Mouse (Mus musculus) adrenal gland, postnatal 36 days (tissue): ENCODE results near the gene Ywhab. TPM values are rescaled to one million over a fixed set of nuclear protein-coding genes. Genes with fewer than 3 reads are reported as not detected.

Experiments
- DNase-seq, 2 experiments: peaks; one replicate each; pipeline ENCODE4 v3.0.0; 2021; ENCODE audit warnings: mixed read lengths in 1 of 2
- long read RNA-seq, 2 experiments: library from polyadenylated mRNA; stranded (forward); transcript quantifications; one replicate each; pipeline ENCODE4 v2.0.0; 2021; ENCODE audit warnings: borderline sequencing depth in 2 of 2
- total RNA-seq, 2 experiments: library from RNA; stranded (reverse); gene quantifications; 2 replicates each; pipeline ENCODE4 v1.2.3; 2021

Ywhab gene
- 100 to 1,000 TPM; 264 to 302 TPM for total RNA-seq
- long read RNA-seq, experiment 1, transcript Ywhab-201 (6 exons, 3,013 nt), result major isoform, 229 of 357 reads
- long read RNA-seq, experiment 1, partial matches to known transcripts, result 41 of 357 reads
- long read RNA-seq, experiment 1, other reads (novel, unspliced or antisense), result 87 of 357 reads
- long read RNA-seq, experiment 2, transcript Ywhab-201 (6 exons, 3,013 nt), result major isoform, 124 of 149 reads
- long read RNA-seq, experiment 2, partial matches to known transcripts, result 2 of 149 reads
- long read RNA-seq, experiment 2, other reads (novel, unspliced or antisense), result 23 of 149 reads

DNA sequence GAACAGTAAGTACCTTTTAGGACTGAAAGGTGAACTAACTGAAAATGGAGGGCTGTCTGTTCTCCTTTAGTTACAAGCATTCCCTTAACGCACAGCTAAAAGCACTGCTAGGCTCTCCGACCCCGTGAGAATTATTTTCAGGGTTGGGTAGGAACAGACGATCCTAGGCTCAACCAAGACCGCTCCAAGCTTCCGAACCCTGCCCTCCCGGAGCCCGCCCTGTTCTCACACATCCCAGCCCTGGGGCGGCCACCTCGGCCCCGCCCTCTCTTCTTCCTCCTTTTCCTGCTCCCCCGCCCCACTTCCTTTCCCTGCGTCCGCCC is at the start of gene Ywhab:
Ywhab (plus strand) TSS at position 307 of the 323 bp plus-strand sequence.
- DNase-seq, result no peak

DNA sequence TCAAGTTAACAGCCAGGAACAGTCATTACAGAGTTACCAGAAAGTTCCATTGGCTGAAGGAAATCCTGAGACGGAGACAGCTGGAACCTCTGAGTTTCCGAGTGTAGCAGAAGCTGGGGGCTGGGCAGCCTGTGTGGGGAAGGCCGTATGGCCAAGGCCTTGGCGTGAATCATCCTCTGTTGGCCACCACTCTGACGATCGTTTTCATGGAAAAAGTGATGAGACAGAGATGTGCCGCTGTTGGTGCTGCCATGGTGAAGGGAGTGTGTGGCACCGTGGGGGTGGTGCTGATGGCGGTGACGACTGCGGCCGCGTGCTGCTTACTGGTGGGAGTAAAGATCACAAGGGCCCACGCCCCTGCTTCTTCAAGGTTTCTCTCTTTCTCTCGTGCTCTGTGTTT is 48.5 kb upstream of the Ywhab start:
- DNase-seq, result peak; percentile 92

DNA sequence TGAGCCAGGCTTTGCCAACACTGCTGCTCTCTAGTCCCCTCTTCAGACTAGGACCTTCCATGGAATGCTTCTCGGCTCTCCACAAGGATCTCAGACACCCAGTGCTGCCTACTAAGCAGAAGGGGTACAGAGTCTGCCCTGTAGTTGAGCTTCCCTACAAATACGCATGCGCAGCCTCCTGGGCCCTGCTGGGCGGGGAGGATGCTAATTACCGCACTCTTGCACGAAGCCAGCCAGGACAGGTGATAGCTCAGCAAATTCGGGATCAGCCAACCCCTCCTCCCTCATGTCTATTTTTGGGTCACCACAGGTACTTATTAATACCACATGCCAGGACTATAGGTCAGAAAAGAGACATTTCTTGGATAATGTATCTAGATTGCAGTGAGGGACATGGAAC is 46.8 kb upstream of the Ywhab start:
- DNase-seq, result no peak

DNA sequence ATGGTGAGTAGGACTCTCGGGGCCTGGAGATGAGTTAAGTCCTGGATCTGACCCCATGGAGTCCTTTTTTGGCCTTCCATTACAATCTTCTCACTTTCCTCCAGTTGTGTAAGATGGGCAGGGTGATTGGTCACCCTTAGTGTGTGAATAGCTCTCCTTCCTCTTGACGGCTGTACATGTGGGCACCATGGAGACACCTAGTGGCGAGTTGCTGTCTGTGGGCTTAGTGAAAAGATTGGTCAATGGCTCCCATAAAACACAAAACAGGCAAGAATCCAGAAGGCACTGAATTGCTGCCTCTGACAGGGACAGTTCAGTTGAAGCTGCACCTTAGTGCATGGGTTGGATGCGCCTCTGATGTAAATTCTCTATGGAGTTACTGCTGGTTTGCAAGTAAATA is 43.0 kb upstream of the Ywhab start:
- peak; percentile 80 to 81 for DNase-seq

DNA sequence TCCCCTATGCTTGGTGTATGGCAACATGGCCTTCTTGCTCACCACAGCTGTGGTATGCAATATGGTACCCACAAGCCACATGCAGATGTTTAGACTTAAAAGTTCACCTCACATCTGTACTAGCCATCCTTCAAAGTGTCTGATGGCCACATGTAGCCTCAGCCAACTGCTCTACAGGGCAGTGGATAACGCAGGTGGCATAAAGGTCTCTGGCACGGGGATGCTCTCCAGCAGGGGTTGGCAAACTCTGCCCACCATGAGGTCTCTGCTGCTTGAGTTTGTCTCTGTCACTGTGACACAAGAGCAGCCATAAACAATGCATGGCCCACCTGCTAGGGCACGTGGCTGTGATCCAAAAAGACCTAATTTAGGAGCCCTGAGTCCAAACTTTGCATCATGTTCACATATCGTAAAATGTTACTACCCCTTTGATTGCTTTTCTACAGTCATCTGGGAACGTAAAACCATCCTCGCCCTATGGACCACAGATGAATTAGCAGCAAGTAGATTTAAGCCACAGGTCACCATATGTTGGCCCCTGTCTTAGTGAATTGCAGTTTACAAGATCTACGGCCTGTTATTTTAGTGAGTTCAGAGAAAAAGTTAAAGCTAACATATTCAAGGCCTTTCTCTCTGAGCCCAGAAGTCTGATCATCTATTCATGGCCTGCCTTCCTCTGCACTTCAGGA is 41.0 kb upstream of the Ywhab start:
- DNase-seq, result no peak

DNA sequence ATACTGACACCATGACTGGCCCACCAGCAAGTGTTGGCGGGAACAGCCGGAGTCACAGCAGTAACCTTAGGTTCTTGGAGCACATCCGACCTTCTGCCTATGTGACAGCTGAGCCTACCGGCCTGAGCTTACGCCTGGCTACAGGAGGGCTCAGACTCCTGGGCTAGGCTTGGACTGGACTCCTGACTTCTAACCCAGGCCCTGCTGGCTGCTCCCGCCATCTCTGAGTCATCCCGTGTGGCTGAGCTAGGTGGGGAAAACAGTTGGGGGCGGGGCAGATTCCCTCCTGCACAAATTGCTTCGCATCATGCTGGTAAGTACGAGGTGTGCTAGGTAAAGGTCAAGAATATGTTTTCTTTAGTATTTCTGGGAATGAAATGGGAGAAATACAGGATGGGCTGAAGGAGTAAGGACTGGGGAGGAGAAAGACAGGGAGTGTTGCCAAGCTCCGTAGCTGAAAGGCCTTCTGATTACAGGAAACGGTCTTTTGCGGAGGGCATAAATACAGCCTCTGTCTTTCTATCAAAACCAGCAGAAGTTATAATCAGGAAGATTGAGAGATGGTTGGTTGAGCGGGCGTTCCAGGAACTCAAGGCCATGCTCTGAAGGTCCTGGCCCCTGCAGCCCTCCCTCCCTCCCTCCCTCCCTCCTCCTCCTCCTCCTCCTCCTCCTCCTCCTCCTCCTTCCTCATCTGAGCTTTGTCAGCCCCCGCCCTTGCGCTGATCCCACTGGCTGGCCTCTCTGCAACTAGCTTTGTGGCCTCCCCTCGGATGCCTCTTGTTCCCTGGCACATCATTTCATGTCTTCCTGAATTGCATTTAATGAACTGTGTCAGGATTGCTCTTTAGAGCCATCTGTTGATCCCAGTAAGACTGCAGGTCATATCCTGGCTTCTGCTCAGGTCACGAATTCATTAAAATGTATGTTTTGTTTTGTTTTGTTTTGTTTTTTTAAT is 29.9 kb upstream of the Ywhab start:
- peak; percentile 76 to 78 for DNase-seq

DNA sequence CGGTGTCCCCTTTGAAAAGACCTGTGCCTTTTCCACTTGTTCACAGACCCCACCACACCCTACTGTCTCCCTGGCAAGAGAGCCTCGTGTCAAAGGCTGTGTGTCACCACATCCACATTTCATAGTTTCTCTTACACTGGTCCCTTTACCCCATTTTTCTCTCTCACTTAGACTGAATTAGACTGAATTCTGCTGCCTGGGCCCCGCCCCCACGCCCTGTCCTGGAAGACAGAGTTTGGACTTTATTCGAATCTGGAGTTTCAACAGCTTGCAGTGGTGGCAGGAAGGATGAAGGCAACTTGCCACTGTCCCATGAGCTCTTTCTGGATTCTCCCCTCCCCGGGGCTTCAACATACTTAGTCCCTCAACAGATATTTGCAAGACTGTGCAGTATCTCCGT is 29.1 kb upstream of the Ywhab start:
- peak in 1 of 2 experiments; percentile 28 for DNase-seq

DNA sequence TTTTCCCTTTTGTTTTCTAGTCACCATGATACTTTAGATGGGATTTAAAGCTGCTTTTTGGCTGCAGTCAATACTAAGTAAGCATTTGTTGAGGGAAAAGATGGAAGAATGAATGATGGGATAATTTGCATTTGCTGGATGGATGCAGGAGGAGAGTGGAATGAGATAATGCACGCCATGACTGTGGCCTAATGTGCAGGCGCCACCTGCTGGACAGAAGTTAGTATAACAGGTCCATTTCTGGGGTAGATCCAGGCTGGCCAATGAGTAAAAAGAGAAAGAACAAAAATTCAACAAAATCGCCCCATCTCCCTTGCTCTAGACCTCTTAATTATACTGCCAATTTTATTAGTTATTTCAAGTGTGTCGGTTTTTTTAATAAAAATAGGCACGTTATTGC is 26.2 kb upstream of the Ywhab start:
- peak; percentile 72 to 78 for DNase-seq

DNA sequence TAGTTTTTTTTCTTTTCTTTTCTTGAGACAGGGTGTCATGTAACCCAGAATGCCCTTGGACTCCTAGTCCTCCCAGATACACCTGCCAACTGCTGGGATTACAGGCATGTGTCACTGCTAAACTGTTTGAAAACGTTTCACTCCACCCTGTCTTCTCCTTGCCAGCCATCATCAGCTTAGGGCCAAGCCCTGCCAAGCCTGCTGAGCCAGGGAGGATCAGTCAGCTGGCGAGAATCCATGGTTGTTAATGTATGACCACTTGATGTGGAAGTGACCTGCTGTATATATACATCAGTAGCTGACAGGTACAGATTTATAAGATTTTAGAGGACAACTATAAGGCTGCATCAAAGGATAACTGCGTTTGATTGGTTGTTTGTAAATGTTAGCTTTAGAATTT is 24.4 kb upstream of the Ywhab start:
- DNase-seq, result no peak

DNA sequence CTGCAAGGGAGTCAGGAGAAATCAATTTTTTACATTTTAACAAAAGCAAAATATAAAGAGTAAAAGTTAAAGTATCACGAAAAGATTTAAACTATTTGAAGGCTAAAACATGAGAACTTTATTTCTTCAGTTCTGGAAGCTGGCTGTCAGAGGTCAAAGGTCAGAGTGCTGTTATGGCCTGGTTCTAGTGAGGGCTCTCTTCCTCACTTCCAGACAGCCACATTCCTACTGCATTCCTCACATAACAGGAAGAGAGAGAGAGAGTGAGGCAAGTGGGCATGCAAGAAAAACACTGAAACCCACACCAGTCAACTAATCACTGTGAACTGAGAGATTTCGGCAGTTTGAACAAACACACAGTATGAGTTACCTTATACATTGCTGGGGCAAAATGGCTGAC is 20.7 kb upstream of the Ywhab start:
- no peak for DNase-seq

DNA sequence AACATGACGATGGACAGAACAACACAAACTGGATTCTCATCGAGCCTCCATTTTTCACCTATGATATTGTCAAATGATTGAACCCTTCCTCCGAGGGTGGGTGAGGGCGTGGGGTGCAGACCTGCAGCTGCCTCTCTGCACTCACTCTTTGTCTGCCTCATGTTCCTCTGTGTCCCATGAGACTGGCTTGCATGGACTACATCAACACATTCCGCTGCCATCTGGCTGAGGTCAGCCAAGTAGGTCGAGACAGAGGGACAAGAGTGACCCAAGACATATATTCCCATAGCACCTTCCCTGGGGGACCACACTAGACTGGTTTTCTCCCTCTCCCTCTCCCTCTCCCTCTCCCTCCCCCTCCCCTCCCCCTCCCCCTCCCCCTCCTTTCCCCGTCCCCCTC is 18.3 kb upstream of the Ywhab start:
- DNase-seq, result peak in 1 of 2 experiments; percentile 51

DNA sequence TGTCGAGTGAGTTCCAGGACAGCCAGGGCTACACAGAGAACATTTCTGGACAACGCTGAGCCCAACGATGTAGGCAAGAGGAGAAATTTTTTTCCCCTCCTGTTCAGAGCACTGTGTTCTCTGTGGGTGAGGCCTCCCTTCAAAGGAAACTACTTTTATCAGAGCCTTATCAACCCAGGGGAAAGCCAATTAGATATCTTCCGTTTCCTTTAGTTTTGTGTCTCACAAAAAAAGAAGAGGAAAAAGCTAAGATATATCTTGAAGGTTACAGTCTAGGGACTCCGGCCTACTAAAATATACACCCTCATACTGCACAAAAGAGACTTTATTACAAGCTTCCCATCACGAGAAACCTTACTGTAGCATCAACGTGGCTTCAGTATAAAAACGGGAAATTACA is 7.5 kb upstream of the Ywhab start:
- no peak for DNase-seq

DNA sequence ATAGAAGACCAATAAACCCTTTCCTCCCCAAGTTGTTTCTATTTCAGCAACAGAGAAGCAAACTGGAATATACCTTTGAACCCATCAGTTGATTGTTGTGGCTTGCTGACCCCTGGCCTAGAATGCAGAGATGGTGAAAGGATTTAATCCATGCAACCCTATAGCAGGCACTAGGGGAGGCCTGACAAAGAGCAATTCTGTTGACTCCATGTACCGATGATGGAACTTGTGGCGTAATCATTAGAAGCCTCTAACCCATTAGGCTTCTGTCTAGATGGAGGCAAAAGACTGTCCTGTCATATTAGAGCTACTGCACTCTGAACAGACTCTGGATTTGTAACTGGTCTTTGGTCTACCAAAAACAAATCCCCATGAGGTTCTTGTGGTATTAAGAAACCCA is 1.9 kb upstream of the Ywhab start:
- no peak for DNase-seq

DNA sequence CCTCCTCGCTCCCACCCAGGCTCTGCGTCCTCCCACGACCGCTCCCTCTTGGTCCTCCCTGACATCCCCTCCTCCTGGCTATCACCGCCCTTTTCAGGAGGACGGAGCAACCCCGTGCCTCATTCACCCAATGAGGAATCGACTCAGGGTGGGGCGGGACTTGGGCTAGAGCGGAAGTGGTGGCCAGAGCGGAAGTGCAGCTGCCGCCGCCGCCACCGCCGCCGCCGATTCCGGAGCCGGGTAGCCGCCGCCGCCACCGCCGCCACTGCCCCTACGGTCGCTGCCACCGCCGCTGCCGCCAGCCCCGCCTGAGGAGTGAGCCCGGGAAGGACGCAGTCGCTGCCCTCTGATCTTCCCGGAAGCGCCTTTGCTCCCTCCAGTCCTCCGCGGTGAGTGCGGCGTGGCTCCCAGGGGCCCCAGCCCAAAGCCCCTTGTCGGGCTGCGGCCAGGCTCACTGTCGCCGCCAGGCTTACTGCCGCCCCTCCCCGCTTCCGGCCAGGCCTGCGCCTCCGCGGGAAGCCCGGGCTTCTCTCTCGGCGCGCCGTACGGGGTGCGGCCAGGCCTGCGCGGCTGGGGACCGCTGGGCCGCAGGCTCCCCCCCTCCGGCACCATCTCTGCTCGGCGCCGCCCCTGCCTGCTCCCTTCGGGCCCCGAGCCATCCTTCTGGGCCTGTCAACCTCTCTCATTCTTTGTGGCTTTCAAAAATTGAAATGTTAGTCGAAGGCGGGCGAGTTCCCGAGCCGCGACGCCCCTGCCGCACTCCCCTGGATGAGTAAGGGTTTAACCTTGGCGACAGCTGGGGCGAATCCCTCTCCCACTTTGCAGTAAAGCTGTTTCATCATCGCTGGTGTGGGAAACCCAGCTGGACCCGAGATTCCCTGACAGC is 460 bp downstream of the Ywhab start:
- peak; percentile 95 for DNase-seq

DNA sequence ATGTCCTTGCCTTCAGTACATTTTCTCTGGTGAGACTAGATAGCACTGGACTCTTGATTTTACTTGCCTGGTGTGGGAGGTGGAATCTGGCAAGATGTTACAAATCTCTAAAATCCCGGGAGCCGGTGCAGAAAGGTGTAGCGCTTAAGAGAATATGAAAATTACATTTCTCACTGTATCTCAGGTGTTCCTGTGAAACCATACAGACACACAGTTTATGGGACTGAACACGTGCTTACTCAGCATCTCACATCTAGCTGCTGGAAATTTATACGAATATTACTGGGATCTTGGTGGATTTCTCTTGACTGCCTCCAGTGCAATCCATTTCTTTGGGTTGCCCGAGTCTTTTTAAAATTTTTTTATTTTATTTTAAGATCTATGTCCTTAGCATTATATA is 1.5 kb downstream of the Ywhab start:
- DNase-seq, result no peak

DNA sequence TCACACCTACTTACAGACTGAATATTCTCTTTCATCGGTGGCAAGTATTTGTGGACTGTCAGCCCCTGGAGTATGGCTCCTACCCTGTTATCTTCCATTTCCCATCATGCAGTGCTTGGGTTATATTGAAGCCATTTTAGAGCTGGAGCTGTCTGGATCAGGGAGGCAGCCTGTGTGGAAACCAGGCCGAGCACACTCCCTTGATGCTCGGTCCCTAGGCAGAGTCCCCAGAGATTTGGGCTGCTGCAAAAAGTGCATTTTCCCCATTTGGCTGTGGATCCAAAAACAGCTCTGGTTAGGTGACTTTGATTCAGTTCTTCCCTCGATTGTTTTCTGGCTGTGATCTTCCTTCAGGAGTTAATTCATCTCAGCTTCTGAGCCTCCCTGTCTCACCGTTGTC is 2.1 kb downstream of the Ywhab start:
- DNase-seq, result no peak

DNA sequence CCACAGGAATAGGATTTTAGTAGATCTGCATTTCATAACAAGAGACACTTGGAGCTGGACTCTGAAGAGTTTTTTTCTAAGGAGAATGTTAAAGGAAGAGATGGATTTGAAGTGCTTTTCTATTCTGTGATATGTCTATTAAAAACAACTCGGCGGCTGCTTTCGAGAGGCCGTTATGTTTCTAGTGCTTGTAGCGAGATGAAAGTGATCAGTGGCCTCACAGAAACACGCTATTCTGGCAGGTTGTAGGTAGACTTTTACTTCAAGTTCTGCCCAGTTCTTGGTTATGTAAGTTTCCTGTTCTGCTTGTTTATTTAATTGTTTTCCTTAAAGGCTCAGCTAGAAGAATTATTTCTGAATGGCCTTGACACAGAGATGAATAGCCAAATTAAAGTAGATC is 4.2 kb downstream of the Ywhab start:
- DNase-seq, result no peak

DNA sequence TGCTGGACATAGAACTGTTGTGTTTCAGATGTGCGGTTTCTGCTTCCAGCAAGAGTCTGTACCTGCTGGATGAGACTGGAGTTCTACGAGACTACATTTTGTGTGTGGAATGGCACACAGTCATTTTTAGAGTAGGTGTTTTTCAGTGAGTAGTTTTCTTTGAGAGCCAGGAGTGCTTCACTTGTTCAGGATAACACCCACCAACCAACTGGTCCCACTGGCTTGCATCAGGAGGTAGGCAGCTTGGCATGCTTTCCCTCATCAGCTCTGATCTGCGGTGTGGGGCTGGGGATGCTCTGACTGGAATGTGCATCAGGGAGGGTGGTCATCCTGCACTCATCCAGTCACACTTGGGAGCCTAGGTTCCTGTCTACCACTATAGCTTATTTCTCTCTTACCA is 7.9 kb downstream of the Ywhab start:
- DNase-seq, result no peak

DNA sequence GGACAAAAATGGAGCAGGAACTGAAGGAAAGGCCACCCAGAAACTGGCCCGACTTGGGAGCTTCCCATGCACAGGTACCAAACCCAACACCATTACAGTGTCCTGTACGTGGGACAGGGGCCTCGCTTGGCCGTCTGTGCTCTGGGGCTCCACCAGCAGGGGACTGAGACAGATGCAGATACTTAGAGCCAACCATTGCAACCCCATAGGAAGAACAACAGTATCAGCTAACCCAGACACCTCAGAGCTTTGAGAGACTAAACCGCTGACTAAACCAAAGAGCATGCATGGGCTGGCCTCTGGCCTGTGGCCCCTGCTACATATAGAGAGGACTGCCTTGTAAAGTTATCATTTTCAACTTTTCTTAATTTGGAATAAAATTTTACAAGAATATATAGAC is 9.7 kb downstream of the Ywhab start:
- DNase-seq, result no peak

DNA sequence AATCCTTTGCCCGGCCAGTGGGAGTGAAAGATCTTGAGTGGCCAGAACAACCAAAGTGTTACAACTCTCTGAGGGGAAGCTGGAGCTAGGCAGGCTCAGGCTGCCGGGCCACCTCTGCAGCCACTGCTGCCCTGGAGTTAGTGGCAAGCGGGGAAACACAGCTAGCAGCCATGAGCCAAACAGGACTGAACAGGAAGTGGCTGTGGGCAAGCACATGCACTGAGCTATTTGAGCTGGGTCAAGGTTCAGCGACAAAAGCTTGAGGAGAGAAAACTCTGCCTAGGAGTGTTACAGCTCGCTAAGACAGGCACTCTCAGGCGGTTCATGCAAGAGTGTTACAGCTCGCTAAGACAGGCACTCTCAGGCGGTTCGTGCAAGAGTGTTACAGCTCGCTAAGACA is 12.2 kb downstream of the Ywhab start:
- peak in 1 of 2 experiments; percentile 42 for DNase-seq

DNA sequence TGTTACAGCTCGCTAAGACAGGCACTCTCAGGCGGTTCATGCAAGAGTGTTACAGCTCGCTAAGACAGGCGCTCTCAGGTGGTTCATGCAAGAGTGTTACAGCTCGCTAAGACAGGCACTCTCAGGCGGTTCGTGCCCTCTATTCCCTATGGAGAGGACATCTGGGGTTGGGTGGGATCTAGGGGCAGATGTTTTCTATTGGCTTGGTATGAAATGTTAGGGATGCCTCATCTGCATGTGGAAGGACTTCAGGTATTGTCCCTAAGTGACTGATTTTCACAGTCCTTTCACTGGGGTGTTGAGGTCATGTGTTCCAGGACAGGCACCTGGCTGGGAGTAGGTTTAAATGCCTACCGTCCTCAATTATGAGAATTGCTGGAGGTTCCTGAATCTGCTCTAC is 12.8 kb downstream of the Ywhab start:
- DNase-seq, result no peak

DNA sequence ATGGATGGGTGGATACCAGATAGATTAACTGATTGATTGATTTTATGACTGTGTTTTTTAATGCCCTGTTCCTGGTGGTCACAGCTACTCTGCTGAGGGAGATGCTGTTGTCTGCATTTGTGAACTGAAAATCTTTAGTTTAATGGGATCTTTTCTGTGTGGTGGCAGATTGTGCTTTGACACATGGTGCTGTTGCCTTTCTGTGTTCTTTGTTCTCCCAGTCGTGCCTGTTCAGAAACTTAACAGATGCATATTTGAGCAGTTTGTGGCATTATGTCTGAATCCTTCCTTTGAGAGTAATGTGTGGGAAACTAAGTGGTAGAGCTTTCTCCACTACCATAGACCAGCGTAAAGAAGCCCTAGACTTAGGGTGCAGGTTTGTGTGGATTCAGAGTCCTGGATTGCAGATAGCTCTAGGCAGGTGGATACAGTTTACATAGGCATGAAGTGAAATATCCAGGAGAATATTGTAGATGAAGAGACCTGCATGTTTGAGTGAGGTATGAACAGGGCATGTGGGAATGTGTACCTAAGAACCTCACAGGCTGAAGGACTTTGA is 13.3 kb downstream of the Ywhab start:
- no peak for DNase-seq
